Mouse (Mus musculus) lung, adult 2 months (tissue): ENCODE results near the gene Pde4b.

ENCODE experiments used
- CTCF ChIP-seq: fragments of 200-500 bp; IDR thresholded peaks from 2 replicates; pipeline ENCODE4 v1.5.1; 2011; ENCODE audit warnings: mild to moderate bottlenecking, low read length, control low read depth; ENCODE audit not compliant: insufficient read depth
- POLR2A ChIP-seq: fragments of 200-500 bp; IDR thresholded peaks from 2 replicates; pipeline ENCODE4 v1.6.1; 2011; ENCODE audit warnings: low read depth, mild to moderate bottlenecking, control low read depth, low read length, borderline replicate concordance; ENCODE audit errors: extremely low read depth

DNA sequence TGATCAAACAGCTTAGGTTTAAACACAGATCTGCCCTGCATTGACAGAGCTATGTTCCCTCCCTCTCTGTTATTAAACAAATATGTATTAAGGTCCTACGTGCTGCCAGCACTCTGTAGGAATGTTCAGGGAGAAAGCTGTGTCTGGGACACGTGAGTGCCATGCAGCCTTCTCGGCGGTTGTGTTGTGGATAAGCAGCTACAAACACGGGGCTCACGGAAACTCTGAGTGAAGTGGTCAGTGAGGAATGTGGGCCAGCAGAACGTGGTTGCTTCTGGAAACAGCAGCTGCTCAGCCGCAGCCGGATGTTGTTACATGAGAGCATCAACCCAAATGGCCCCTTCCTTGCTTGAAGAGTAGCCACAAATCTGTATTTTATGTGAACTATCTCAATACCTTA is 547.9 kb downstream of the Pde4b start:
- TF ChIP-seq POLR2A (no peak), CTCF (no peak)
